Mouse (Mus musculus) heart, embryonic 15.5 days (tissue): ENCODE data around the gene Pgm2. TPM values are rescaled to one million over a fixed set of nuclear protein-coding genes. Genes with fewer than 3 reads are reported as not detected.

Experiments used
- ATAC-seq: fragments of 200-750 bp; cut with Nextera tagmentation; replicated peaks from 2 replicates; pipeline ENCODE4 v1.8.0; 2017; ENCODE audit warnings: low read depth, moderate TSS enrichment; ENCODE audit not compliant: insufficient number of reproducible peaks, insufficient read depth, low FRiP score
- H3K27ac ChIP-seq: fragments of 300-500 bp; sonication (generic); 2 replicates; pipeline ENCODE4 v1.5.1; 2015; ENCODE audit warnings: mild to moderate bottlenecking, inconsistent platforms
- H3K27me3 ChIP-seq: fragments of 300-500 bp; sonication (generic); 2 replicates; pipeline ENCODE4 v1.6.1; 2015; ENCODE audit warnings: inconsistent platforms
- H3K36me3 ChIP-seq: fragments of 300-500 bp; sonication (generic); 2 replicates; pipeline ENCODE4 v1.6.1; 2015; ENCODE audit warnings: mild to moderate bottlenecking, inconsistent platforms
- H3K4me1 ChIP-seq: fragments of 300-500 bp; sonication (generic); replicated peaks from 2 replicates; pipeline ENCODE4 v1.6.1; 2015; ENCODE audit warnings: inconsistent platforms
- H3K4me2 ChIP-seq: fragments of 300-500 bp; sonication (generic); 2 replicates; pipeline ENCODE4 v1.6.1; 2015; ENCODE audit warnings: inconsistent platforms, mild to moderate bottlenecking, moderate library complexity
- H3K4me3 ChIP-seq: fragments of 300-500 bp; sonication (generic); 2 replicates; pipeline ENCODE4 v1.5.1; 2015; ENCODE audit warnings: mild to moderate bottlenecking, inconsistent platforms
- H3K9ac ChIP-seq: fragments of 300-500 bp; sonication (generic); 2 replicates; pipeline ENCODE4 v1.6.1; 2015; ENCODE audit warnings: mild to moderate bottlenecking, inconsistent platforms
- H3K9me3 ChIP-seq: fragments of 300-500 bp; sonication (generic); replicated peaks from 2 replicates; pipeline ENCODE4 v1.6.1; 2016; ENCODE audit warnings: inconsistent platforms
- whole genome bisulfite sequencing: fragments of 180-500 bp; shearing (Covaris S2); methylation state at CpG from one replicate; pipeline ENCODE4 v1.1.7; 2015; ENCODE audit warnings: mixed read lengths; 5-methylcytosine and 5-hydroxymethylcytosine counted together
- microRNA-seq: library from miRNA; unstranded; fragments of <30 nt; microRNA quantifications from one replicate; pipeline ENCODE4, GENCODE M21; 2016
- polyA plus RNA-seq: library from polyadenylated mRNA; unstranded; fragments of >200 nt; fragmentation: Nextera tagmentation; extraction: Ambion mirVana; gene quantifications from 2 replicates; pipeline ENCODE4 v1.2.1, GENCODE M21; 2015

Pgm2 gene
- polyA plus RNA-seq, 1 experiment from 2014 or later, result 13.2 TPM

DNA sequence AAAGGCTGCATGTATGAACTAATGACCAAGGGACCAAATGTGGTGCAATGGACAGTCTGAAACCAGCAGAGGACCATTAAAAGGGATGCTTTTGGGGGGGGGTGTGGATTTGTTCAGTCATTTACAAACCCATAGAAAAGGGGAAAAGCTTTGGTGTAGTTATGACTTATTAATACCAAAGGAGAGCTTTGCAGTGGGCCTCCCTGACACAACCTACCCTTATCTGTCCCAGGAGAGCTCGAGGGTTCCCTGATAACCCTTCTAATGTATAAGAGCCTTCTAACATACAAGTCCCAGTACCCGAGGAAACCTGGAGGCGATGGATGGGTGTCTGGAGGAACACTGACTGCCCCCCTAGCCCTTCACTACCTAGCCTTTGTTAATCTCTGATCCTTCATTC, 69.2 kb downstream of the Pgm2 start:
- H3K27ac ChIP-seq, result no peak overlapping the region
- H3K9ac ChIP-seq, result no peak overlapping the region
- H3K4me2 ChIP-seq, result peak overlapping the region; percentile 100; the same call in 1 of the 2 replicates
- H3K4me3 ChIP-seq, result no peak overlapping the region
- no peaks in the 10 kb centered on the region for H3K9me3 ChIP-seq
- ATAC-seq, result no peak
- peaks cover 20% of the 10 kb centered on the region for H3K4me1 ChIP-seq
- no peaks in the 10 kb centered on the region for H3K36me3 ChIP-seq
- H3K27me3 ChIP-seq, result 0 out of 2 replicates have a peak, but pooled peaks cover 5% of the 10 kb centered on the region
- 52% methylated on average over 3 of the region's 3 CpGs for WGBS

DNA sequence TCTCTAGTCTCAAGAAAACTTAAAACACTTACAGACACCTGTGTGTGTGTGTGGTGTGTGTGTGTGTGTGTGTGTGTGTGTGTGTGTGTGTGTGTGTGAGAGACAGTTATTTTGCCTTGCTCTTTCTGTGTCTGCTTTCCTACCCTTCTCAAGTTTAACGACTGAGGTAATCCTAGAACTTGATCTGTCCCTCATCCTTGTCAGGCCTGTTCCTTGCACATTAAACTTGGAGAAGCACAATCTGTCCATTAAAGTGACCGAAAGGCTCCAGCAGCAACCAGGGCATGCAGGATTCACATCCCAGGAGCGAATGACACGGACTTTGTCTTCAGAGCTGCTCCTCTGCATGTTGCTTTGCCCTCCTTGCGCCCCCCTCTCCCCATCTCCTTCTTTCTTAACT, 69.8 kb downstream of the Pgm2 start:
- peaks cover 20% of the 10 kb centered on the region for H3K4me1 ChIP-seq
- no peak overlapping the region for H3K4me3 ChIP-seq
- no peak overlapping the region for H3K4me2 ChIP-seq
- no peak for ATAC-seq
- 0 out of 2 replicates have a peak, but pooled peaks cover 5% of the 10 kb centered on the region for H3K27me3 ChIP-seq
- H3K36me3 ChIP-seq, result no peaks in the 10 kb centered on the region
- H3K9ac ChIP-seq, result no peak overlapping the region
- no peaks in the 10 kb centered on the region for H3K9me3 ChIP-seq
- WGBS, result 81% methylated on average over 5 of the region's 5 CpGs
- no peak overlapping the region for H3K27ac ChIP-seq

DNA sequence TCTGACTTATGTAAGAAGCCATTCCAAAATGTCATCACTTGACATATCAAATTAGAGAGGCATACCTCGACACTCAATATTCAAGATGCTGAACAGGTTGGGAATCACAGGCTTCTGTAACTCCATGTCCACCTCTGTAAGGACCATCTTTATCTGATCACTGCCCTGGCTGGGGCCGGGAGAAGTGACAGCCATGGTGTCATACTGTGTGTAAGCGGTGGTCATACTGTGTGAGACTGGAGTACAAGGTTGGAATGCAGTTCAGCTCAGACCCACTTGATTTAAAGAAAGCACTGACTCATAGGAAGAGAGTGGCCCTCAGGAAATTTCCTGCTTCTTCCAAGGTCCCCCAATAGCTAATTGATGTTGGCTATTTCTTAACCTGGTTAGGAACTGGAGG, 71.7 kb downstream of the Pgm2 start:
- ATAC-seq, result no peak
- H3K36me3 ChIP-seq, result no peaks in the 10 kb centered on the region
- H3K4me3 ChIP-seq, result no peak overlapping the region
- peaks cover 12% of the 10 kb centered on the region for H3K4me1 ChIP-seq
- no peaks in the 10 kb centered on the region for H3K9me3 ChIP-seq
- no peak overlapping the region for H3K4me2 ChIP-seq
- H3K9ac ChIP-seq, result no peak overlapping the region
- no peaks in the 10 kb centered on the region for H3K27me3 ChIP-seq
- H3K27ac ChIP-seq, result no peak overlapping the region
- 67% methylated on average over 3 of the region's 3 CpGs for WGBS

DNA sequence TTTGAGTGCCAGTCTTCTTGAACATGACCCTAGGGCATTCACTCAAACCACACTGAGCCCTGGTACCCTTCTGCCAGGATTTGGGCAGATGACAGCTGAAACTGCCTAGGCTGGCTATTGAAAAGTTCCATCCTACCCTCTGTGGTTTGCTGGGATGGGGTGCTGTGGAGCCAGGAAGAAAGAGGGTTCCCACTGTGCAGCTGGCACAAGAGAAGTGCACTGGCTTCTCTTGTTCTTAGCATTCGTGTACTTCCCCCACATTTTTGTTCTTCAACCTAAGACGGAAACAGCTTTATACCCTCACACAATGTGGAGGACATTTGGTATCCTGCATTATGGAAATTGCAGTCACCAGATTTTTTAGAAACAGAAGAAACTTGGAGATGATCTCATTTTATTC, 73.1 kb downstream of the Pgm2 start:
- Histone ChIP-seq H3K9ac (no peak overlapping the region), H3K4me2 (no peak overlapping the region), H3K4me3 (no peak overlapping the region), H3K36me3 (no peaks in the 10 kb centered on the region), H3K27ac (no peak overlapping the region), H3K27me3 (no peaks in the 10 kb centered on the region), H3K4me1 (peaks cover 8% of the 10 kb centered on the region; the same call in 1 of the 2 replicates), H3K9me3 (no peaks in the 10 kb centered on the region)
- ATAC-seq, result no peak
- 80% methylated on average over 2 of the region's 2 CpGs for WGBS

DNA sequence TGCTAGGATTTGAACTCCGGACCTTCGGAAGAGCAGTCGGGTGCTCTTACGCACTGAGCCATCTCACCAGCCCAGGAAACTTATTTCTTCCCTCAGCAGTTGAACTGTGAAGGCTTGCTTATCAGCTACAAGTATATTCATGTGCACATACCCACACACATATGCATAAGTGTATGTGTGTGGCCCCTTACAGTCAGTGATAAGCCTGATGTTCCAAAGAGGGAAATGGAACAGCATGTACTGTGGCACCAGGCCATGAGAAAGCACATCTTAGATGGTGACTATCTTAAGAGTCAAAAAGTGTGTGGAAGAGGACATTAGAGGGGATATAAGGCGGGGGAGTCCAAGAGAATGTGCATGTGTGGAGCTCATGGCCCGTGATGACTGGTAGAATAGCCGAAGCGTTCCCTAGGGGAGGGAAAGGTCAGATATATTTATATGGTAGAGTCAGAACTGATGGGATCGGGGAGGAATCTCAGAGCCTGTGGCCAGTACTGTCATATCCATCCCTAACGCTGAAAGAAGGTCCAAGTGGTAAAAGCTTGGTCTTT, 76.3 kb downstream of the Pgm2 start:
- ATAC-seq, result no peak
- no peaks in the 10 kb centered on the region for H3K36me3 ChIP-seq
- no peak overlapping the region for H3K9ac ChIP-seq
- no peaks in the 10 kb centered on the region for H3K4me1 ChIP-seq
- no peak overlapping the region for H3K27ac ChIP-seq
- no peaks in the 10 kb centered on the region for H3K9me3 ChIP-seq
- H3K4me3 ChIP-seq, result no peak overlapping the region
- 88% methylated on average over 10 of the region's 10 CpGs for WGBS
- H3K27me3 ChIP-seq, result no peaks in the 10 kb centered on the region
- no peak overlapping the region for H3K4me2 ChIP-seq

DNA sequence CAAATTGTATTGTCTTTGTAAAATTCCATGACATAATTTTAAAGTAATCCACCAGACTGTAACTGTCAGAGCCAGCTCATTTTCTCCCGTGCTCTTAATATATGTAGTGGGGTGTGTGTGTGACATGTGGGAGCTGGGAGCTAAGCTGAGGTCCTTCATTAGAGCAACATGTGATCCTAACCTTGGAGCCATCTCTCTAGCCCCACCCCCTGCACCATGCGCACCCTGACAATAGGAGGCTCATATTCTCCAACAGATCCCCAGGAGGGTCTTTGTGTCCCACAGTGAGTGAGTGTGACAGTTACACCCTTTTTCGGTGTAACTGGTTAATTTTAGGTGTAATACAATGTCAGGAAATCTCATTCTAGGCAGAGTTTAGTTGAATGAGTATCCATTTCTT, 80.1 kb downstream of the Pgm2 start:
- Histone ChIP-seq H3K27me3 (no peaks in the 10 kb centered on the region), H3K4me2 (no peak overlapping the region), H3K4me3 (no peak overlapping the region), H3K9ac (no peak overlapping the region), H3K4me1 (no peaks in the 10 kb centered on the region), H3K36me3 (no peaks in the 10 kb centered on the region), H3K27ac (no peak overlapping the region), H3K9me3 (no peaks in the 10 kb centered on the region)
- WGBS, result 80% methylated on average over 3 of the region's 3 CpGs
- no peak for ATAC-seq

DNA sequence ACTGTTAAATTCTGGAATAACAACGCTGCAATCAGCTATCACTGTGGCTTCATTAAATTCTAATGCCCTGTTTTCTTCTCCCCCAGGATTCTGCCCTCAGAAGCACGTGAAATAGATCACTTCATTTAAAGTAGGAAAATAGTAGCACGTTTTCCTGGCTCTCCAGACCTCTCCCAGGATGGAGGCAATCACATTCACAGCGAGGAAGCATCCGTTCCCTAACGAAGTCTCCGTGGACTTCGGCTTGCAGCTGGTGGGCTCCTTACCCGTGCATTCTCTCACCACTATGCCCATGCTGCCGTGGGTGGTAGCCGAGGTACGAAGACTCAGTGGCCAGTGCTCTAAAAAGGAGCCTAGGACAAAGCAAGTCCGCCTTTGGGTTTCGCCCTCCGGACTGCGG, 80.6 kb downstream of the Pgm2 start:
- Histone ChIP-seq H3K9ac (no peak overlapping the region), H3K27ac (no peak overlapping the region), H3K27me3 (no peaks in the 10 kb centered on the region), H3K4me3 (no peak overlapping the region), H3K36me3 (no peaks in the 10 kb centered on the region), H3K4me1 (no peaks in the 10 kb centered on the region), H3K9me3 (no peaks in the 10 kb centered on the region), H3K4me2 (no peak overlapping the region)
- no peak for ATAC-seq
- 86% methylated on average over 16 of the region's 16 CpGs for WGBS

DNA sequence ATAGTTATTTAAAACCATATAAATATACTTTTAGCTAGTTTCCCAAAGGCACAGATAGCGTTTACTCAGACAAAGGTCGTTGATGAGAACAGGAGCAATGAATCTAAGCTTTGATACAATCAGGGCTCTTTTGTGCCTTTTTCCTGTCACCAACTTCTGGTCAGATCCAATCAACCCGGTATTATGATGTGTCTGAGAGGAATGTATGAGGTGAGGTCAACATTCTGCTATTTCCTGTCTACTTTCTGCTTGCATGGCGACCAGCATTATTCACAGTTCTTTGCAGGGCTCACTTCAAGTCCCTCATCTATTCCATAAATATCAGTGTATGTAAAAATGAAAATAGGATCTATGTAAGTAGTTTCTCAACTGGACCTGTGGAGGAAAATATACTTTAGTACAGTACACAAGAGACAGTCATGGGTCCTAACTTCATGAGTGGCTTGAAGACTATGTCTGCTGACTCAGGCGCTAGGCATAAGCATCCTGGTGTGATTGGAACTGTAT, 81.7 kb downstream of the Pgm2 start:
- no peak overlapping the region for H3K4me2 ChIP-seq
- no peaks in the 10 kb centered on the region for H3K27me3 ChIP-seq
- H3K9me3 ChIP-seq, result no peaks in the 10 kb centered on the region
- no peak overlapping the region for H3K4me3 ChIP-seq
- no peak overlapping the region for H3K9ac ChIP-seq
- no peak for ATAC-seq
- WGBS, result 50% methylated on average over 5 of the region's 5 CpGs
- H3K36me3 ChIP-seq, result no peaks in the 10 kb centered on the region
- H3K4me1 ChIP-seq, result no peaks in the 10 kb centered on the region
- no peak overlapping the region for H3K27ac ChIP-seq

Small RNA genes within 50 kb of the gene (microRNA-seq; reads per million reads assigned to microRNA genes)
- gene Gm22395 (not detected), gene Gm23967 (not detected)

Other genes starting within 250 kb of the Pgm2 start
- 8.7 and 10.8 TPM in 2 replicates for gene Rell1, start 124.1 kb upstream of the Pgm2 start, polyA plus RNA-seq
- 23.0 and 26.2 TPM in 2 replicates for gene Tbc1d1, start 63.4 kb downstream of the Pgm2 start, polyA plus RNA-seq